Mouse (Mus musculus) adipose tissue, adult 10 weeks (tissue): ENCODE data around the gene Cacna1b. TPM values are rescaled to one million over a fixed set of nuclear protein-coding genes. Genes with fewer than 3 reads are reported as not detected.

Experiments
- polyA plus RNA-seq: library from polyadenylated mRNA; stranded (reverse); fragments of 350-450 nt; fragmentation: Illumina TruSeq; extraction: RNeasy Lipid Tissue Mini Kit (QIAGEN cat#74804); gene quantifications from one replicate; pipeline ENCODE4 v1.2.3, GENCODE M21; 2014; ENCODE audit warnings: low read depth, low replicate concordance

Cacna1b gene
- 4.1 TPM for polyA plus RNA-seq

GRCm38 (mm10) chr2:24763115-24763557 is at the start of gene Cacna1b:
Gene Cacna1b (minus strand): TSS chr2:24763152.

Other genes with a start within 250 kb of the Cacna1b start
- 37.2 TPM for gene Ehmt1, start 156.5 kb upstream of the Cacna1b start, polyA plus RNA-seq
- gene Arrdc1, start 172.1 kb upstream of the Cacna1b start, polyA plus RNA-seq: 60.6 TPM
- gene Zmynd19, start 186.6 kb upstream of the Cacna1b start, polyA plus RNA-seq: 16.2 TPM
- 14.1 TPM for gene Dph7, start 199.2 kb upstream of the Cacna1b start, polyA plus RNA-seq
- 91.4 TPM for gene Mrpl41, start 211.9 kb upstream of the Cacna1b start, polyA plus RNA-seq
- 24.9 TPM for gene Pnpla7, start 212.9 kb upstream of the Cacna1b start, polyA plus RNA-seq